Mouse (Mus musculus) kidney, adult 2 months (tissue): ENCODE measurements around the gene Cygb.

ENCODE experiments used
- CTCF ChIP-seq: fragments of 200-500 bp; conservative IDR thresholded peaks from 2 replicates; pipeline ENCODE4 v1.5.1; 2011; ENCODE audit warnings: low read depth, mild to moderate bottlenecking, control low read depth, low read length, moderate library complexity, mixed read lengths; ENCODE audit not compliant: insufficient read depth, insufficient read length
- POLR2A ChIP-seq: fragments of 200-500 bp; IDR thresholded peaks from one replicate; pipeline ENCODE4 v1.6.1; 2011; ENCODE audit warnings: low read depth, low read length, control low read depth

DNA sequence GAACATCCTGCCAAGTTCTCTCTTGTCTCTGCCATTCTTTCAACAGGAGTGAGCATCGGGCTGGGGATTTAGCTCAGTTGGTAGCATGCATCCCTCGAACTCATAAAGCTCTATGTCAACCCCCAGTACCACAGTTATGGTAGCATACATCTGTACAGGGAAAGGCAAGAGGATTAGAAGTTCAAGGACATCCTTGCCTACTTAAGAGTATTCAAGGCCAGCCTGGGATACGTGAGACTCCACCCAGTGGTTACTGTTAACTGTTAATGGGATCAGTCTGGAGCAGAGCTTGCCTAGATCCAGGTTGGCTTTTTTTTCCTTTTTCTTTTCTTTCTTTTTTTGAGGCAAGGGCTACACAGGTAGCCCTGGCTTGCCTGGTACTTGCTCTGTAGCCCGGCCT lies 42.3 kb upstream of the Cygb start:
- TF ChIP-seq CTCF (no peak), POLR2A (no peak)
